Mouse (Mus musculus): ENCODE results near the gene Cd2bp2. TPM values are rescaled to one million over a fixed set of nuclear protein-coding genes. Genes with fewer than 3 reads are reported as not detected.
A peak's percentile ranks its signal among the peaks of the same experiment; 100 is the strongest.

Cd2bp2 gene
- polyA plus RNA-seq (2015; fragmentation: Nextera tagmentation; extraction: Ambion mirVana) = 22.8 and 25.2 TPM in 2 replicates

GRCm38 (mm10) chr7:127195544-127196295 lies at the start of gene Cd2bp2:
TSS of gene Cd2bp2 (minus strand) at chr7:127196050.
- peak within 1 kb of the TSS; percentile 71 for H3K9ac ChIP-seq (ENCODE audit: low read length)
- TF ChIP-seq CTCF (IDR thresholded peaks at IDR 0.05; ENCODE audit: low read depth) (peak; percentile 66), EP300 (optimal IDR thresholded peaks at IDR 0.05) (peak; percentile 98)
- DNase-seq (ENCODE audit: low spot score) (peak; percentile 94), ATAC-seq (ENCODE audit: low FRiP score, low TSS enrichment) (peak; percentile 96)
- no peaks in the 10 kb centered on the region for H3K27me3 ChIP-seq (ENCODE audit: control insufficient read depth, insufficient read depth, low read length)
- peak within 1 kb of the TSS; percentile 64 for H3K4me3 ChIP-seq (ENCODE audit: low read depth, low read length)
- H3K4me2 ChIP-seq (replicated peaks; ENCODE audit: low read depth) = peak within 1 kb of the TSS; percentile 70
- peak within 1 kb of the TSS; percentile 91 for H3K27ac ChIP-seq (replicated peaks)
- H3K36me3 ChIP-seq (ENCODE audit: control insufficient read depth, insufficient read depth, low read length) = peaks cover 17% of the 10 kb centered on the region; the same call in 1 of the 2 replicates
- H3K4me1 ChIP-seq (replicated peaks; ENCODE audit: control insufficient read depth, insufficient read depth) = peaks cover 3% of the 10 kb centered on the region; the same call in 1 of the 2 replicates
- no peaks in the 10 kb centered on the region for H3K9me3 ChIP-seq (ENCODE audit: control insufficient read depth, low read length)
- WGBS = 0% methylated on average over 51 of the region's 51 CpGs

- no peaks in the 10 kb centered on the region for H3K9me3 ChIP-seq (ENCODE audit: control insufficient read depth, low read length)
- H3K27ac ChIP-seq (replicated peaks) = peak overlapping the region; percentile 96
- H3K4me1 ChIP-seq (replicated peaks; ENCODE audit: control insufficient read depth, insufficient read depth) = no peaks in the 10 kb centered on the region
- peak overlapping the region; percentile 80 for H3K4me3 ChIP-seq (ENCODE audit: low read depth, low read length)
- H3K27me3 ChIP-seq (ENCODE audit: control insufficient read depth, insufficient read depth, low read length) = no peaks in the 10 kb centered on the region
- H3K9ac ChIP-seq (ENCODE audit: low read length) = peak overlapping the region; percentile 96
- WGBS = 8% methylated on average over 33 of the region's 33 CpGs
- no peak for TF ChIP-seq CTCF (IDR thresholded peaks at IDR 0.05; ENCODE audit: low read depth)
- TF ChIP-seq EP300 (optimal IDR thresholded peaks at IDR 0.05) = no peak
- ATAC-seq (ENCODE audit: low FRiP score, low TSS enrichment) = peak; percentile 78
- peaks cover 7% of the 10 kb centered on the region; the same call in 1 of the 2 replicates for H3K36me3 ChIP-seq (ENCODE audit: control insufficient read depth, insufficient read depth, low read length)
- no peak for DNase-seq (ENCODE audit: low spot score)
- H3K4me2 ChIP-seq (replicated peaks; ENCODE audit: low read depth) = peak overlapping the region; percentile 77
These were observed 49.0 kb upstream of the Cd2bp2 start for GRCm38 (mm10) chr7:127244658-127245510.

- DNase-seq (ENCODE audit: low spot score) (peak; percentile 96), ATAC-seq (ENCODE audit: low FRiP score, low TSS enrichment) (peak; percentile 96)
- Histone ChIP-seq H3K9me3 (ENCODE audit: control insufficient read depth, low read length) (no peaks in the 10 kb centered on the region), H3K27ac (replicated peaks) (peak within 1 kb of the TSS; percentile 96), H3K4me3 (ENCODE audit: low read depth, low read length) (peak within 1 kb of the TSS; percentile 80), H3K36me3 (ENCODE audit: control insufficient read depth, insufficient read depth, low read length) (0 out of 2 replicates have a peak, but pooled peaks cover 3% of the 10 kb centered on the region), H3K9ac (ENCODE audit: low read length) (peak within 1 kb of the TSS; percentile 96), H3K27me3 (ENCODE audit: control insufficient read depth, insufficient read depth, low read length) (no peaks in the 10 kb centered on the region), H3K4me2 (replicated peaks; ENCODE audit: low read depth) (peak within 1 kb of the TSS; percentile 77), H3K4me1 (replicated peaks; ENCODE audit: control insufficient read depth, insufficient read depth) (no peaks in the 10 kb centered on the region)
- TF ChIP-seq CTCF (IDR thresholded peaks at IDR 0.05; ENCODE audit: low read depth) (peak; percentile 38), EP300 (optimal IDR thresholded peaks at IDR 0.05) (peak; percentile 58)
- WGBS = under 1% methylated on average over 56 of the region's 56 CpGs
These were observed 48.2 kb upstream of the Cd2bp2 start, which contains the start of gene Zfp771 for GRCm38 (mm10) chr7:127243870-127244657. TSS of gene Zfp771 (plus strand) at chr7:127244274.

- no peak for DNase-seq (ENCODE audit: low spot score)
- Histone ChIP-seq H3K4me1 (replicated peaks; ENCODE audit: control insufficient read depth, insufficient read depth) (no peaks in the 10 kb centered on the region), H3K36me3 (ENCODE audit: control insufficient read depth, insufficient read depth, low read length) (0 out of 2 replicates have a peak, but pooled peaks cover 3% of the 10 kb centered on the region), H3K27ac (replicated peaks) (peak overlapping the region; percentile 96), H3K4me2 (replicated peaks; ENCODE audit: low read depth) (peak overlapping the region; percentile 77), H3K9ac (ENCODE audit: low read length) (peak overlapping the region; percentile 96), H3K27me3 (ENCODE audit: control insufficient read depth, insufficient read depth, low read length) (no peaks in the 10 kb centered on the region), H3K4me3 (ENCODE audit: low read depth, low read length) (peak overlapping the region; percentile 80), H3K9me3 (ENCODE audit: control insufficient read depth, low read length) (no peaks in the 10 kb centered on the region)
- TF ChIP-seq CTCF (IDR thresholded peaks at IDR 0.05; ENCODE audit: low read depth) (peak; percentile 13; the same call in 1 of the 2 replicates), EP300 (optimal IDR thresholded peaks at IDR 0.05) (no peak)
- 23% methylated on average over 2 of the region's 2 CpGs for WGBS
- no peak for ATAC-seq (ENCODE audit: low FRiP score, low TSS enrichment)
These were observed 47.6 kb upstream of the Cd2bp2 start for GRCm38 (mm10) chr7:127243361-127243867.

GRCm38 (mm10) chr7:127234777-127235176 lies 38.9 kb upstream of the Cd2bp2 start:
- no peak overlapping the region for H3K27ac ChIP-seq (replicated peaks)
- no peak overlapping the region for H3K4me3 ChIP-seq (ENCODE audit: low read depth, low read length)
- peaks cover 22% of the 10 kb centered on the region for H3K36me3 ChIP-seq (ENCODE audit: control insufficient read depth, insufficient read depth, low read length)
- DNase-seq (ENCODE audit: low spot score) (no peak), ATAC-seq (ENCODE audit: low FRiP score, low TSS enrichment) (no peak)
- H3K27me3 ChIP-seq (ENCODE audit: control insufficient read depth, insufficient read depth, low read length) = no peaks in the 10 kb centered on the region
- H3K4me1 ChIP-seq (replicated peaks; ENCODE audit: control insufficient read depth, insufficient read depth) = no peaks in the 10 kb centered on the region
- H3K4me2 ChIP-seq (replicated peaks; ENCODE audit: low read depth) = no peak overlapping the region
- H3K9ac ChIP-seq (ENCODE audit: low read length) = no peak overlapping the region
- TF ChIP-seq CTCF (IDR thresholded peaks at IDR 0.05; ENCODE audit: low read depth) (no peak), EP300 (optimal IDR thresholded peaks at IDR 0.05) (no peak)
- no peaks in the 10 kb centered on the region for H3K9me3 ChIP-seq (ENCODE audit: control insufficient read depth, low read length)
- WGBS = 91% methylated on average over 2 of the region's 2 CpGs

All from stomach, postnatal 0 days (tissue).